Mouse (Mus musculus) lung, postnatal 0 days (tissue): Measurements from ENCODE around the gene Rrp1b.

Source experiments
- CTCF ChIP-seq: IDR thresholded peaks from 2 replicates; pipeline ENCODE4 v1.5.1; 2016; ENCODE audit warnings: antibody characterized with exemption, mild to moderate bottlenecking
- EP300 ChIP-seq: IDR thresholded peaks from 2 replicates; pipeline ENCODE4 v1.6.1; 2016; ENCODE audit warnings: antibody characterized with exemption, mild to moderate bottlenecking, control low read depth

DNA sequence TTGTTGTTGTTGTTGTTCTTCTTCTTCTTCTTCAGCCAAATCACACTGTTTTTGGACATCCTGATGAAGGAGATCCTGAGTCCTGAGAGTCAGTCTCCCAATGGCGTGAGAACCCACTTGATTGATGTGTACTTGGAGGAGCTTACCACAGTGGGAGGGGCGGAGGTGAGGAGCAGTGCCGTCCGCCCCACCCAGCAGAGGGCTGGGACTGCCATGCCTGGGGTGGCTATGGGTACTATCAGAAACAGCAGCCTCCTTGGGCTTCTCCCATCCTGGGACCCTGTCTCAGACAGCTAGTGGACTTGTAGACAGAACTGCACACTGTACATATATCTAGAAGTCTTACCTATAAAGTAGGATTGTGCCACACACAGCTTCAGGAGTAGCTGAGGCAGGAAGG, 14.0 kb downstream of the Rrp1b start:
- TF ChIP-seq CTCF (no peak), EP300 (no peak)
